Mouse (Mus musculus) bone marrow, adult 2 months (tissue): ENCODE data around the gene Maco1. TPM values are rescaled to one million over a fixed set of nuclear protein-coding genes. Genes with fewer than 3 reads are reported as not detected.
"Not testable (repeated sequence)": the region's sequence is repeated elsewhere in the genome, so short reads cannot be mapped to it uniquely, and the experiment has no call there.

Experiments used
- H3K27ac ChIP-seq: fragments of 200-500 bp; 2 replicates; pipeline ENCODE4 v1.5.1; 2012; ENCODE audit warnings: low read depth, mild to moderate bottlenecking, control low read depth, inconsistent platforms, low read length; ENCODE audit not compliant: control insufficient read depth, poor library complexity, insufficient read depth
- H3K4me1 ChIP-seq: fragments of 200-500 bp; 2 replicates; pipeline ENCODE4 v1.6.1; 2011; ENCODE audit warnings: low read length; ENCODE audit not compliant: control insufficient read depth, insufficient read depth
- H3K4me3 ChIP-seq: fragments of 200-500 bp; replicated peaks from 2 replicates; pipeline ENCODE3; 2011; ENCODE audit warnings: mild to moderate bottlenecking, low read depth, low read length, control low read depth; ENCODE audit not compliant: control insufficient read depth
- CTCF ChIP-seq: fragments of 200-500 bp; IDR thresholded peaks from 2 replicates; pipeline ENCODE4 v1.5.1; 2011; ENCODE audit warnings: low read length, control low read depth; ENCODE audit not compliant: control insufficient read depth, insufficient read depth
- POLR2A ChIP-seq: fragments of 200-500 bp; IDR thresholded peaks from 2 replicates; pipeline ENCODE4 v1.6.1; 2011; ENCODE audit warnings: low read depth, mild to moderate bottlenecking, control low read depth, low read length, borderline replicate concordance; ENCODE audit not compliant: control insufficient read depth
- WGBS: fragments of 180-500 bp; shearing (Covaris S2); methylation state at CpG from one replicate; pipeline ENCODE4 v1.1.7; 2018; 5-methylcytosine and 5-hydroxymethylcytosine counted together
- polyA plus RNA-seq: library from polyadenylated mRNA; stranded (reverse); fragments of >200 nt; gene quantifications from 2 replicates; pipeline ENCODE4 v1.2.4, GENCODE M21; 2011; ENCODE audit warnings: low replicate concordance; ENCODE audit not compliant: missing spikeins, insufficient read depth, insufficient read length

Maco1 gene
- polyA plus RNA-seq, 1 experiment: 24.3 TPM

GRCm38 (mm10) chr4:134840231-134840630 is 12.9 kb downstream of the Maco1 start:
- no peaks in the 10 kb centered on the region; the same call in 1 of the 2 replicates for H3K4me1 ChIP-seq
- 71% methylated on average over 1 of the region's 1 CpGs for WGBS
- no peak overlapping the region for H3K4me3 ChIP-seq
- TF ChIP-seq CTCF: no peak
- TF ChIP-seq POLR2A: no peak
- no peak overlapping the region for H3K27ac ChIP-seq

- H3K4me3 ChIP-seq, H3K27ac ChIP-seq, H3K4me1 ChIP-seq: not testable (repeated sequence)
- 85% methylated on average over 3 of the region's 3 CpGs for WGBS
These were observed 14.4 kb downstream of the Maco1 start for GRCm38 (mm10) chr4:134838706-134839105.

- WGBS: 9% methylated on average over 1 of the region's 1 CpGs
- no peak for TF ChIP-seq POLR2A
- TF ChIP-seq CTCF: no peak
- Histone ChIP-seq H3K4me1 (no peaks in the 10 kb centered on the region; the same call in 1 of the 2 replicates), H3K27ac (no peak overlapping the region), H3K4me3 (no peak overlapping the region)
These were observed 14.9 kb downstream of the Maco1 start for GRCm38 (mm10) chr4:134838221-134838620.

- 86% methylated on average over 4 of the region's 4 CpGs for WGBS
- Histone ChIP-seq H3K4me1 (no peaks in the 10 kb centered on the region; the same call in 1 of the 2 replicates), H3K4me3 (no peak overlapping the region), H3K27ac (no peak overlapping the region)
- no peak for TF ChIP-seq POLR2A
- no peak for TF ChIP-seq CTCF
These were observed 17.7 kb downstream of the Maco1 start for GRCm38 (mm10) chr4:134835486-134835885.

GRCm38 (mm10) chr4:134831934-134832333 is 21.2 kb downstream of the Maco1 start:
- Histone ChIP-seq H3K4me3 (no peak overlapping the region), H3K27ac (no peak overlapping the region), H3K4me1 (no peaks in the 10 kb centered on the region)
- WGBS: 90% methylated on average over 3 of the region's 3 CpGs
- TF ChIP-seq POLR2A (no peak), CTCF (no peak)

- no peak overlapping the region for H3K4me3 ChIP-seq
- no peak for TF ChIP-seq CTCF
- no peak for TF ChIP-seq POLR2A
- H3K27ac ChIP-seq: no peak overlapping the region
- 79% methylated on average over 11 of the region's 11 CpGs for WGBS
- no peaks in the 10 kb centered on the region; the same call in 1 of the 2 replicates for H3K4me1 ChIP-seq
These were observed 25.3 kb downstream of the Maco1 start for GRCm38 (mm10) chr4:134827806-134828205.

GRCm38 (mm10) chr4:134826348-134826747 is 26.8 kb downstream of the Maco1 start:
- TF ChIP-seq POLR2A (no peak), CTCF (no peak)
- Histone ChIP-seq H3K4me1 (no peaks in the 10 kb centered on the region; the same call in 1 of the 2 replicates), H3K27ac (no peak overlapping the region), H3K4me3 (no peak overlapping the region)

GRCm38 (mm10) chr4:134825864-134826263 is 27.3 kb downstream of the Maco1 start:
- H3K4me1 ChIP-seq, H3K4me3 ChIP-seq, H3K27ac ChIP-seq: not testable (repeated sequence)
- WGBS: 88% methylated on average over 11 of the region's 11 CpGs

- Histone ChIP-seq H3K4me1 (no peaks in the 10 kb centered on the region; the same call in 1 of the 2 replicates), H3K4me3 (no peak overlapping the region), H3K27ac (no peak overlapping the region; the same call in 1 of the 2 replicates)
- TF ChIP-seq POLR2A: no peak
- no peak for TF ChIP-seq CTCF
- 60% methylated on average over 2 of the region's 2 CpGs for WGBS
These were observed 29.6 kb downstream of the Maco1 start for GRCm38 (mm10) chr4:134823560-134823959.

GRCm38 (mm10) chr4:134821061-134821460 is 32.1 kb downstream of the Maco1 start:
- no peaks in the 10 kb centered on the region; the same call in 1 of the 2 replicates for H3K4me1 ChIP-seq
- WGBS: 21% methylated on average over 1 of the region's 1 CpGs
- H3K27ac ChIP-seq: no peak overlapping the region
- TF ChIP-seq POLR2A (no peak), CTCF (no peak)
- H3K4me3 ChIP-seq: no peak overlapping the region
